Mouse (Mus musculus) heart, embryonic 16.5 days (tissue): ENCODE measurements around the gene Slc38a9. TPM values are rescaled to one million over a fixed set of nuclear protein-coding genes. Genes with fewer than 3 reads are reported as not detected.

Experiments
- ATAC-seq: fragments of 200-750 bp; cut with Nextera tagmentation; replicated peaks from 2 replicates; pipeline ENCODE4 v1.8.0; 2017; ENCODE audit warnings: moderate number of reproducible peaks; ENCODE audit not compliant: insufficient read depth, low FRiP score; ENCODE audit errors: extremely low read depth
- H3K27ac ChIP-seq: fragments of 300-500 bp; sonication (generic); 2 replicates; pipeline ENCODE4 v1.5.1; 2014; ENCODE audit warnings: mild to moderate bottlenecking, low read length, control low read depth, moderate library complexity
- H3K27me3 ChIP-seq: fragments of 300-500 bp; sonication (generic); 2 replicates; pipeline ENCODE4 v1.6.1; 2014; ENCODE audit warnings: low read length, mixed read lengths; ENCODE audit not compliant: control insufficient read depth, insufficient read depth
- H3K36me3 ChIP-seq: fragments of 300-500 bp; sonication (generic); 2 replicates; pipeline ENCODE4 v1.6.1; 2014; ENCODE audit not compliant: control insufficient read depth, insufficient read depth
- H3K4me1 ChIP-seq: fragments of 300-500 bp; sonication (generic); 2 replicates; pipeline ENCODE4 v1.6.1; 2014; ENCODE audit warnings: low read length, mixed read lengths; ENCODE audit not compliant: control insufficient read depth, insufficient read depth
- H3K4me2 ChIP-seq: fragments of 300-500 bp; sonication (generic); 2 replicates; pipeline ENCODE4 v1.6.1; 2014; ENCODE audit warnings: low read depth, mild to moderate bottlenecking, control low read depth, low read length
- H3K4me3 ChIP-seq: fragments of 300-500 bp; sonication (generic); 2 replicates; pipeline ENCODE4 v1.5.1; 2014; ENCODE audit warnings: mild to moderate bottlenecking, control low read depth, low read length
- H3K9ac ChIP-seq: fragments of 300-500 bp; sonication (generic); 2 replicates; pipeline ENCODE4 v1.6.1; 2014; ENCODE audit warnings: low read length, control low read depth
- H3K9me3 ChIP-seq: fragments of 300-500 bp; sonication (generic); replicated peaks from 2 replicates; pipeline ENCODE4 v1.6.1; 2016; ENCODE audit warnings: low read length; ENCODE audit not compliant: control insufficient read depth
- WGBS: fragments of 180-500 bp; shearing (Covaris S2); extraction: QIAGEN DNeasy Blood & Tissue Kit; methylation state at CpG from one replicate; pipeline ENCODE4 v1.1.7; 2014; 5-methylcytosine and 5-hydroxymethylcytosine counted together
- polyA plus RNA-seq: library from polyadenylated mRNA; unstranded; fragments of >200 nt; fragmentation: Nextera tagmentation; extraction: Ambion mirVana; gene quantifications from 2 replicates; pipeline ENCODE4 v1.2.1, GENCODE M21; 2015

Slc38a9 gene
- polyA plus RNA-seq, 1 experiment from 2014 or later = 14.0 TPM

- no peaks in the 10 kb centered on the region for H3K9me3 ChIP-seq
- H3K4me3 ChIP-seq = no peak overlapping the region
- 77% methylated on average over 10 of the region's 10 CpGs for WGBS
- no peak overlapping the region for H3K4me2 ChIP-seq
- H3K9ac ChIP-seq = no peak overlapping the region
- no peaks in the 10 kb centered on the region for H3K36me3 ChIP-seq
- ATAC-seq = no peak
- H3K27ac ChIP-seq = no peak overlapping the region
- H3K27me3 ChIP-seq = no peaks in the 10 kb centered on the region
- peaks cover 11% of the 10 kb centered on the region for H3K4me1 ChIP-seq
Observed at GRCm38 (mm10) chr13:112746695-112747055, 86.1 kb downstream of the Slc38a9 start.

GRCm38 (mm10) chr13:112747808-112748430 lies 87.4 kb downstream of the Slc38a9 start:
- no peak overlapping the region for H3K9ac ChIP-seq
- no peak overlapping the region for H3K4me3 ChIP-seq
- 69% methylated on average over 6 of the region's 6 CpGs for WGBS
- H3K4me2 ChIP-seq = no peak overlapping the region
- H3K27ac ChIP-seq = no peak overlapping the region
- no peaks in the 10 kb centered on the region for H3K9me3 ChIP-seq
- H3K4me1 ChIP-seq = peaks cover 21% of the 10 kb centered on the region
- no peak for ATAC-seq
- no peaks in the 10 kb centered on the region for H3K36me3 ChIP-seq
- no peaks in the 10 kb centered on the region for H3K27me3 ChIP-seq

DNA sequence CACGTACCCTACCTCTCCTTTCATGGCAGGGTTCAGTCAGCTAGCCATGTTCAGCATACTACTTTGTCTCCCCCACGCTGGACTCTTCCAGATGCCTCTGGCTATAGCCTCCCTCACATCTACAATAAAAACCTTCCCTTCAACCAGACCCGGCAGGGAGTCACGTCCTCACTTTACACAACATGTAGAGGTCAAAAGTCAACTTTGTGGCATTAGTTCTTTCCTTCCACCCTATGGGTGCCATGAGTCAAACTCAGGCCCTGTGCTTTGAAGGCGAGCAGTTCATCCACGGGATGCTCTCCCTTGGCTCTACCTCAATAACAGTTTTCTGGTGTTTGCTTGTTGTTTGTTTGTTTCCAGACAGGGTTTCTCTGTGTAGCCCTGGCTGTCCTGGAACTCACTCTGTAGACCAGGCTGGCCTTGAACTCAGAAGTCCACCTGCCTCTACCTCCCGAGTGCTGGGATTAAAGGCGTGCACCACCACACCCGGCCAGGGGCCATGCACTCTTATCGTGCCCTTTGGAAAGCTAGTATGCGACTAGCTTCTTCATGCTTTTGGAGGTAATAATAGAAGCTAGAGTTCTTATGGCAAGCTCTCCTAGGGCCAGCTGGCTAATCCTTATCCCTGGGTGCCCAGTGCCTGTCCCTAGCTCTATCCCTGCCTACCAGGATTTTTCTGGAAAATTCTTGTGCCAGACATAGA lies 88.4 kb downstream of the Slc38a9 start:
- Histone ChIP-seq H3K36me3 (no peaks in the 10 kb centered on the region), H3K9ac (no peak overlapping the region), H3K9me3 (no peaks in the 10 kb centered on the region), H3K27ac (no peak overlapping the region), H3K4me3 (no peak overlapping the region), H3K4me2 (no peak overlapping the region), H3K4me1 (peaks cover 21% of the 10 kb centered on the region), H3K27me3 (no peaks in the 10 kb centered on the region)
- ATAC-seq = no peak
- WGBS = 89% methylated on average over 11 of the region's 11 CpGs

DNA sequence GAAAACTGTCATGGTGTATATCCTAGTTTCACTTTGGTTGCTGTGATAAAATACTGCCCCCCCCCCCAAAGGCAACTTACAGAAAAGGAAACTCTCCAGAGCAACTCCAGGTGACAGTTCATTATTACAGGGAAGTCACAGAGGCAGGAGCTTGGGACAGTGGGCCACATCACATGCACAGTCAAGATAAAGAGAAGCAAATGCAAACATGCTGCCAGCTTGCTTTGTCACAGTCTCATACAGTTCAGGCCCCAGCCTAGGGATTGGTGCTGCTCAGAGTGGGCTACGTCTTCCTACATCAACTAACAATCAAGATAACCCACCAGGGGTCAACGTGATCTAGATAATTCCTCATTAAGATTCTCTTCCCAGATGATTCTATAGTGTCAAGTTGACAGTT lies 89.3 kb downstream of the Slc38a9 start:
- Histone ChIP-seq H3K36me3 (no peaks in the 10 kb centered on the region), H3K27ac (no peak overlapping the region), H3K9ac (no peak overlapping the region), H3K4me3 (no peak overlapping the region), H3K9me3 (no peaks in the 10 kb centered on the region), H3K27me3 (no peaks in the 10 kb centered on the region), H3K4me1 (peaks cover 22% of the 10 kb centered on the region), H3K4me2 (no peak overlapping the region)
- no peak for ATAC-seq
- WGBS = 86% methylated on average over 2 of the region's 2 CpGs

DNA sequence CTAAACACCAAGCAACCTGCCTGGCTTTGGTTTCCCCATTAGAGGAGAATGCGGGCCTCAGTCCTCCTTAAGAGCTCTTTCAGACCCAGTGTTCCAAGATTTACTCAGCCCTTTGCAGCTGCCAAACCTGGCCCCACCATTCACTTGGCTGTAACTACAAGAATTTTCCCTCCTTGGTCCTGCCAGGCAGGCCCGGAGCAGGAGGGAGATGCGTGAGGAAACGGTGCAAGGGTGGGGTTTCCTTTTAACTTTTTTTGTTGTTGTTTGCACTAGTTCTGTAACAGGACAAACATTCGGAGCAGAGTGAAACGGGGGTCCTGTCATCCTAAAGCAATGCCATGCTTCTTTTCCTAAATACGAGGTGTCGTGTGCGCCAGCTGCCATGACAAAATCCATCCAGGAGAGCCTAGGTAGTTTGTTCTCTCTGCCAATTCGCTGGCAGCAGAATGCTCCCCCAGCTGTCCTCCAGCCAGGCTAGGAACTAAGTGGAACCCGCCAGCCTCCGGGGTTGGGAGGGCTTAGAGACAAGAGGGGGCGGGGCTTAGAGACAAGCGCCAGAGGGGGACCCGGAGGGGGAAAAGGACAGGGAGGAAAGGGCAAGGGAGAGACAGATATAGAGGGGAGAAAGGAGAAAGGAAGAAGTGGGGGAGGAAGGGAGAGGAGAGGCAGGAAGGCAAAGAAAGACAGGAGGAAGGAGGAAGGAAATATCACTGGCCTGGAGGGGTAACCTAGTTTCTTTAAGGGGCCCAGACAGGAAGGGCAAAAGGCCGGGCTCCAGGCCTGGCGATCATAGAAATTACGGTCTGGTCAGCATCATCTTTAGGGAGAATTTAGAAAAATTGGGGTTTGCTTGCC lies 91.1 kb downstream of the Slc38a9 start:
- WGBS = 16% methylated on average over 18 of the region's 18 CpGs
- Histone ChIP-seq H3K9ac (peak overlapping the region; percentile 23), H3K4me3 (peak overlapping the region; percentile 6; the same call in 1 of the 2 replicates), H3K4me1 (peaks cover 28% of the 10 kb centered on the region), H3K27ac (peak overlapping the region; percentile 76), H3K27me3 (no peaks in the 10 kb centered on the region), H3K4me2 (peak overlapping the region; percentile 42), H3K36me3 (no peaks in the 10 kb centered on the region), H3K9me3 (no peaks in the 10 kb centered on the region)
- ATAC-seq = peak; percentile 89

- Histone ChIP-seq H3K36me3 (no peaks in the 10 kb centered on the region), H3K4me2 (0 out of 2 replicates have a peak overlapping the region, but pooled peaks have one; percentile 42), H3K27ac (peak overlapping the region; percentile 76), H3K27me3 (no peaks in the 10 kb centered on the region), H3K9me3 (no peaks in the 10 kb centered on the region), H3K4me1 (peaks cover 28% of the 10 kb centered on the region), H3K4me3 (no peak overlapping the region), H3K9ac (no peak overlapping the region)
- ATAC-seq = no peak
- WGBS = 63% methylated on average over 11 of the region's 11 CpGs
Observed at GRCm38 (mm10) chr13:112752309-112752975, 91.9 kb downstream of the Slc38a9 start.

DNA sequence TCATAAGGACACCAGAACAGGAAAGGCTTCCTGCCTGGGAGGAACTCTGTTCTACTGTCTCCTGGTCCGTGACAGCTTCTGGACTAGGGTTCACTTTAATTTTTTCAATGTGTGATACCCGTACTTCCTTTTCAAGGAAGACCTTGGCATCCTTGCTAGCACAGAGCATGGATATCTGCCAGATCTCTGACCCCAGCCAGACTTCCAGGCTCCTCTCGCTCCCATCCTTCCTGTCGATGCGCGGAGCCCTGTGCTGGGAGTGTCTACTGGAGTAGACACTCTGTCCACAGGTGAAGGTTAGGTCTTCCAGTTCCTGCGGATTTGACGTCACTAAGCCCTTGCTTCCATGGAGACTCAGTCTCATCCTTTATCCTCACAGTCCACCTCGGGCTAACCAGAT lies 93.0 kb downstream of the Slc38a9 start:
- peak overlapping the region; percentile 44; the same call in 1 of the 2 replicates for H3K27ac ChIP-seq
- no peak for ATAC-seq
- H3K4me1 ChIP-seq = peaks cover 30% of the 10 kb centered on the region
- H3K9me3 ChIP-seq = no peaks in the 10 kb centered on the region
- 68% methylated on average over 9 of the region's 9 CpGs for WGBS
- no peaks in the 10 kb centered on the region for H3K27me3 ChIP-seq
- H3K9ac ChIP-seq = no peak overlapping the region
- H3K4me3 ChIP-seq = no peak overlapping the region
- H3K36me3 ChIP-seq = no peaks in the 10 kb centered on the region
- H3K4me2 ChIP-seq = no peak overlapping the region

GRCm38 (mm10) chr13:112754871-112755270 lies 94.3 kb downstream of the Slc38a9 start:
- Histone ChIP-seq H3K27ac (peak overlapping the region; percentile 61), H3K36me3 (no peaks in the 10 kb centered on the region), H3K9ac (0 out of 2 replicates have a peak overlapping the region, but pooled peaks have one; percentile 11), H3K4me2 (no peak overlapping the region), H3K4me1 (peaks cover 31% of the 10 kb centered on the region), H3K9me3 (no peaks in the 10 kb centered on the region), H3K4me3 (no peak overlapping the region), H3K27me3 (no peaks in the 10 kb centered on the region)
- no peak for ATAC-seq
- 50% methylated on average over 4 of the region's 4 CpGs for WGBS
